Mouse (Mus musculus) small intestine, adult 2 months (tissue): ENCODE results near the gene Gm20388.

Experiments used
- CTCF ChIP-seq: fragments of 200-500 bp; IDR thresholded peaks from 2 replicates; pipeline ENCODE4 v1.5.1; 2012; ENCODE audit warnings: low read depth, mild to moderate bottlenecking, control low read depth, inconsistent platforms, low read length, moderate library complexity, mixed read lengths; ENCODE audit not compliant: insufficient replicate concordance, insufficient read length; ENCODE audit errors: extremely low read depth
- POLR2A ChIP-seq: fragments of 200-500 bp; IDR thresholded peaks from 2 replicates; pipeline ENCODE4 v1.6.1; 2012; ENCODE audit warnings: low read depth, mild to moderate bottlenecking, control low read depth, inconsistent platforms, low read length, moderate library complexity

DNA sequence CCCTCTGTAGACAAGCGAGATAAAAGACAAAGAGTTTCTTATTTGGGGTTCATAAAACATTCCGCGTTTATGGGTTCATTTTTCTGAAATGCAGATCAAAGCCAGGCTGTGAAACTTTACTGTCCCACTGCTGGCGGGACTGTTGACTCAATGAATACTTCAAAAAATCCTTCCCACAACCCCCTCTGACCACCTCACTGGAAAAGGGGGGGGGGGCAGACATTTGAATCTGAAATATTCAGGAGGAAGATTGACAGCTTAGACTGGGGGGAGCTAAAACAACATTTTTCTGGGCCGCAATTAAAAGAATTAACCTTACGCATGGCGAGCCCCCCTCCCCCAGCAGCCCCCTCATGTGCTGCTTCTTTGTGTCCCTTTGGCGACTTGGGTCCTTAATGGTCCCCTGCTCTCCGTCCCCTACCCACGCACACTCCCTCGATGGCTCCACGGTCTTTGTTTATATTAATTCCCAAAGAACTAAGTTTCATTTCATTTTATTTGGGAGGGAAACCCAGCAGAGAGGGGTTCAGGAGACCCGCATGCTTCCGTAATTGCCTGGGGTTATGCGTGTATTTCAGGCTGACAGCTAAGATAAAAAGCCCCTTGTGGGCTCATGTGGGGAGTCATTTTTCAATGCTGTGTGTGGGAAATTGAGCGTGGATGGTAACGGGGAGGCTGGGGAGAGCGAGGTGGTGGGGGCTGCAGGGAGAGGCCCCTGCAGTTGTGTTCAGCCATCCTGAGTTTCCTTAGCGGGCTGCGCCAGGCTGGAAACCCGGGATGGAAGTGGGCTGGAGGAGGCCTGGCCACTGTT, 1270.0 kb downstream of the Gm20388 start:
- no peak for TF ChIP-seq POLR2A
- no peak for TF ChIP-seq CTCF
